Mouse (Mus musculus) hindbrain, embryonic 13.5 days (tissue): ENCODE results near the gene Npas2. TPM values are rescaled to one million over a fixed set of nuclear protein-coding genes. Genes with fewer than 3 reads are reported as not detected.

Source experiments
- ATAC-seq: fragments of 200-750 bp; cut with Nextera tagmentation; 2 replicates; pipeline ENCODE4 v1.8.0; 2017; ENCODE audit warnings: moderate TSS enrichment; ENCODE audit not compliant: low FRiP score
- H3K27ac ChIP-seq: fragments of 300-500 bp; sonication (generic); 2 replicates; pipeline ENCODE4 v1.5.1; 2015; ENCODE audit warnings: inconsistent platforms, mild to moderate bottlenecking, moderate library complexity
- H3K27me3 ChIP-seq: fragments of 300-500 bp; sonication (generic); 2 replicates; pipeline ENCODE4 v1.6.1; 2015; ENCODE audit warnings: mild to moderate bottlenecking, inconsistent platforms
- H3K36me3 ChIP-seq: fragments of 300-500 bp; sonication (generic); 2 replicates; pipeline ENCODE4 v1.6.1; 2015; ENCODE audit warnings: mild to moderate bottlenecking, inconsistent platforms
- H3K4me1 ChIP-seq: fragments of 300-500 bp; sonication (generic); replicated peaks from 2 replicates; pipeline ENCODE4 v1.6.1; 2015; ENCODE audit warnings: inconsistent platforms
- H3K4me2 ChIP-seq: fragments of 300-500 bp; sonication (generic); 2 replicates; pipeline ENCODE4 v1.6.1; 2015; ENCODE audit warnings: inconsistent platforms, mild to moderate bottlenecking, moderate library complexity
- H3K4me3 ChIP-seq: fragments of 300-500 bp; sonication (generic); 2 replicates; pipeline ENCODE4 v1.5.1; 2015; ENCODE audit warnings: mild to moderate bottlenecking, inconsistent platforms
- H3K9ac ChIP-seq: fragments of 300-500 bp; sonication (generic); 2 replicates; pipeline ENCODE4 v1.6.1; 2015; ENCODE audit warnings: mild to moderate bottlenecking, inconsistent platforms
- H3K9me3 ChIP-seq: fragments of 300-500 bp; sonication (generic); 2 replicates; pipeline ENCODE4 v1.6.1; 2016; ENCODE audit warnings: inconsistent platforms
- WGBS: fragments of 180-500 bp; shearing (Covaris S2); methylation state at CpG from one replicate; pipeline ENCODE4 v1.1.7; 2015; 5-methylcytosine and 5-hydroxymethylcytosine counted together
- polyA plus RNA-seq: library from polyadenylated mRNA; unstranded; fragments of >200 nt; fragmentation: Nextera tagmentation; extraction: Ambion mirVana; gene quantifications from 2 replicates; pipeline ENCODE4 v1.2.1, GENCODE M21; 2015

Npas2 gene
- polyA plus RNA-seq, 1 experiment from 2014 or later = 0.40 TPM

DNA sequence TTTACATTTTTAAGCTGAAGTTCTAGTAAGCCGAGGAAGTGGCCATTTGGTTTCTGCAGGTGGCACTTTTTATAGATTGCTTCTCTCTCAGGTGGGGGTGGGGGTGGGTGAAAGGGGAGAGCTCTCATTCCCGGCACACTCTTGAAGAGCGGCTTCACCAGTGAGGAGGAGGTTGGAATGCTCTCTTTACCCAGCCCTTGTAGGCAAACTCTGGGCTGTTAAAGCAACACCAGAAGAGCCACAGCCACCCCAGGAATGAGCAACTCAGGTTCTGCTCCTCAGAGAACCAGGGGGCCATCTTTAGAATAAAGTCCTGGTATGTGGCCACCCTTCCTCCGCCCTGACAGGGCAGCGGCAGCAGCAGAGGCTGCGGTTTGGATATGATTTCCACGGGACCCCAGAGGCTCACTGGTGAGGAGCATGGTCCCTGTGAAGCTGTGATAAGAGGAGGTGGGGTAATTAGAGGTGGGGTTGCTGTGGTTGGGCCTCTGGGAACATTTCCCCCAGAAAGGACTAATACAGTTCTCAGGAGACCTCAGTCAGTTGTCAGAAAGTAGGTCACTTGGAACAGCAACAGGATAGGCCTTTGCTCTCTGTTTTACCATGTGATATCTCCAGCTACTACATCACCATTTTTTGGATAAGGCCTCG lies 199.8 kb downstream of the Npas2 start:
- WGBS = 87% methylated on average over 8 of the region's 8 CpGs

DNA sequence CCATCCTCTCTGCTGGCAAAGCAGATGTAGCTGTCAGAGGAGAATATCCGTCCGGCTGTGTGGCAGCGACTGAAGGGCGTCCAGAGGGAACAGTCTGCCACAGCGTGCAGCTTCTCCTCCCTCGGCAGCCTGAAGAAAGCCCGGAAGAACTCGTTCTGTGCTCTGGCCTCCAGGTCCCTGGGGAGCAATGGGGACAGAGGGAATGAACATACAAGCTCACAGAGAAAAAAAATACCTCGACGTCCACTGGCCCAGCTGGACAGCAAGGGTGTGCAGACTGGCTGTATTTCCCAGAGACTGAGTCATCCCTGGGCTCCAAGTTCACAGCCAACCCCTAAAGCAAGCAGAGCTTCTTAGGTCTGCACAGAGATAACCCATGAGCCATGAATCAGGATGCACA lies 200.6 kb downstream of the Npas2 start:
- Histone ChIP-seq H3K4me3 (no peak overlapping the region), H3K27ac (no peak overlapping the region), H3K36me3 (peaks cover 9% of the 10 kb centered on the region), H3K4me2 (no peak overlapping the region), H3K4me1 (peaks cover 8% of the 10 kb centered on the region; the same call in 1 of the 2 replicates), H3K9me3 (no peaks in the 10 kb centered on the region), H3K27me3 (no peaks in the 10 kb centered on the region), H3K9ac (no peak overlapping the region)
- 55% methylated on average over 10 of the region's 10 CpGs for WGBS
- no peak for ATAC-seq

More for the DNA sequence above, 199.8 kb downstream of the Npas2 start:
- Histone ChIP-seq H3K27ac (no peak overlapping the region), H3K4me1 (peaks cover 8% of the 10 kb centered on the region; the same call in 1 of the 2 replicates), H3K27me3 (no peaks in the 10 kb centered on the region), H3K9me3 (no peaks in the 10 kb centered on the region), H3K4me2 (no peak overlapping the region), H3K4me3 (no peak overlapping the region), H3K9ac (no peak overlapping the region), H3K36me3 (peaks cover 9% of the 10 kb centered on the region)
- ATAC-seq = no peak

DNA sequence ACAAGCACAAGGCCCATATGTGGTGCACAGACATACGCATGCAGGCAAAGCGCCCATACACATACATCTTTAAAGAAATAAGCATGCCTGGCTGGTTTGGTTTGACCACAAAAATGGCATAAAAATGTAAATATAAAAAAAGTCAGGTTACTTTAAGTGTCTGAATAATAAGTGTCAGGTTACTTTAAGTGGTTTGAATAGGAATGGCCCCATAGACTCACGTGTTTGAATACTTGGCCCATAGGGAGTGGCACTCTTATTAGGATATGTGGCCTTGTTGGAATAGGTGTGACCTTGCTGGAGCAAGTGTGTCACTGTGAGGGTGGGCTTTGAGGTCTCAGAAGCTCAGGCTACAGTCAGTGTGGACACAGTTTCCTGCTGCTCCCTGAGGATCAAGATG lies 201.1 kb downstream of the Npas2 start:
- no peak overlapping the region for H3K9ac ChIP-seq
- WGBS = 89% methylated on average over 3 of the region's 3 CpGs
- H3K27me3 ChIP-seq = no peaks in the 10 kb centered on the region
- H3K36me3 ChIP-seq = peaks cover 9% of the 10 kb centered on the region
- peaks cover 8% of the 10 kb centered on the region; the same call in 1 of the 2 replicates for H3K4me1 ChIP-seq
- no peak overlapping the region for H3K4me3 ChIP-seq
- no peak for ATAC-seq
- no peak overlapping the region for H3K4me2 ChIP-seq
- no peak overlapping the region for H3K27ac ChIP-seq
- H3K9me3 ChIP-seq = no peaks in the 10 kb centered on the region

DNA sequence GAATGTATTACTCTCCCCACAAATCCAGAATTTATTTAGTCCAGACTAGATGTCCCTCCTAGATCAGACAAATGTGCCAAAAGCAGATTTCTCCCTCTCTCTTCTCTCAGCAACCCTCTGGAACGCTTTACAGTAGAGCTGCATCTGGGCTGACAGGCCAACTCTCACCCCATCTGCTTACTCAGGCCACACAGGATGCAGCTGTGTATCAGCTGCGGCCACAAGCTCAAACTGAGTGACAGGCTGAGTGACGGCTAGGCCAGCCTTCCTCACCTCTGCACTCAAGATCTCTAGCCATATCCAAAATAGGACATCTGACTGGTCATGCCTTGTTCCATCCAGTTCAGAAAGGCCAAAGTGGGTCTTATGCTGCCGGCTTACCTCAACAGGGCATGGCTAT lies 202.8 kb downstream of the Npas2 start:
- Histone ChIP-seq H3K4me3 (no peak overlapping the region), H3K9ac (no peak overlapping the region), H3K27ac (no peak overlapping the region), H3K36me3 (peaks cover 9% of the 10 kb centered on the region), H3K27me3 (no peaks in the 10 kb centered on the region), H3K4me2 (no peak overlapping the region), H3K4me1 (peaks cover 5% of the 10 kb centered on the region; the same call in 1 of the 2 replicates), H3K9me3 (no peaks in the 10 kb centered on the region)
- ATAC-seq = no peak
- 78% methylated on average over 4 of the region's 4 CpGs for WGBS

DNA sequence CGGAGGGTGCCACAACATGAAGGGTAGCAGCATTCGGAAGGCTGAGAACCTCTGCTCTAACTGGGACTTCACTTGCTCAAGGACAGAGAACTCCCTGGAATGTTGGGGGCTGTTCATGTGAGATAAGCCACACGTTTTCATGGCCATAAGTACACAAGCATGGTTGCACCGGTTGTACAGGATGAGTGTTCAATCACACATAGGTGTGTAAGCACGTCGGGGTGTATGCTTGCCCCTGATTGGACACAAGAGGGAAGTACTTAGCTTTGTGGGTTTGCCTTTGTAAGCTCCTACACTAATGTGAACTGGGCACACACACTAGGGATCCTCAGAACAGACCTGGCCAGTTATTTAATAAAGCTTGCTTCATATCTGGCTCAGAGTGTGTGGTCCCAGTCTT lies 204.8 kb downstream of the Npas2 start:
- H3K4me1 ChIP-seq = peaks cover 5% of the 10 kb centered on the region; the same call in 1 of the 2 replicates
- 89% methylated on average over 6 of the region's 6 CpGs for WGBS
- H3K36me3 ChIP-seq = peaks cover 14% of the 10 kb centered on the region
- H3K27me3 ChIP-seq = no peaks in the 10 kb centered on the region
- no peak for ATAC-seq
- no peaks in the 10 kb centered on the region for H3K9me3 ChIP-seq
- no peak overlapping the region for H3K4me2 ChIP-seq
- H3K9ac ChIP-seq = no peak overlapping the region
- no peak overlapping the region for H3K4me3 ChIP-seq
- no peak overlapping the region for H3K27ac ChIP-seq

DNA sequence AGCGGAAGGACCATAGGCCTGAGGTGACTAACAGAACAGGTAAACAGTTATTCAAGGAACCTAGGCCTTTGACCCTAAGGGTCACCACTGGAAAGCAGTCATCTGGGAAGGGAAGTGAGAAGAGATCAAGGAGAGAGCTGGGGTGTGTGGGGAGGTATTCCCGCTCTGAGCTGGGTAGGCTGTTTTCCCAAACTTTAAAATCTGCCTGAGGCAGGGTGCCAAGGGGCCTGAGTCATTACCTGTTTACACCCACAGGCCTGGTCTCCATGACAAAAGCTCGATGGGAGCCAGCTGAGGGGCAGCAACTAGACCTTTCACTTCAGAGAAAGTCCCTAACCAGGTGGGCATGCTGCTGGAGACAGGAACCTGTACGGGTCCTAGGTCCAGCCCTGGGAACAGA lies 205.7 kb downstream of the Npas2 start:
- H3K36me3 ChIP-seq = peaks cover 14% of the 10 kb centered on the region
- H3K9me3 ChIP-seq = no peaks in the 10 kb centered on the region
- no peak overlapping the region for H3K4me2 ChIP-seq
- no peak overlapping the region for H3K9ac ChIP-seq
- H3K4me3 ChIP-seq = no peak overlapping the region
- WGBS = 83% methylated on average over 4 of the region's 4 CpGs
- no peak for ATAC-seq
- peaks cover 1% of the 10 kb centered on the region; the same call in 1 of the 2 replicates for H3K4me1 ChIP-seq
- H3K27ac ChIP-seq = no peak overlapping the region
- no peaks in the 10 kb centered on the region for H3K27me3 ChIP-seq

DNA sequence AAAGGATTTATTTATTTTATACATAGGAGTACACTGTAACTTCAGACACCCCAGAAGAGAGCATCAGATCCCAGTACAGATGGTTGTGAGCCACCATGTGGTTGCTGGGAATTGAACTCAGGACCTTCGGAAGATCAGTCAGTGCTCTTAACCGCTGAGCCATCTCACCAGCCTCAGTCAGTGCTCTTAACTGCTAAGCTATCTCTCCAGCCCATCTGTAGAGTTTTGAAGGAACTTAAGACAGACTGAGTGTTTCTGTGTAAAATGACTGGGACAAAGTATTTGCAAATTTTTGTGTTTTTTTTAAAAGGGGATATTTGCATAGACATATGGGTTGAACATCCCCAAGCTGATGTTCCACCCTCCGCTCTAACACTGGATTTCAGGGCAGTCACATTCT lies 206.6 kb downstream of the Npas2 start:
- H3K9me3 ChIP-seq = no peaks in the 10 kb centered on the region
- no peak for ATAC-seq
- H3K27ac ChIP-seq = no peak overlapping the region
- peaks cover 14% of the 10 kb centered on the region for H3K36me3 ChIP-seq
- no peak overlapping the region for H3K4me2 ChIP-seq
- no peak overlapping the region for H3K4me3 ChIP-seq
- no peak overlapping the region for H3K9ac ChIP-seq
- H3K4me1 ChIP-seq = no peaks in the 10 kb centered on the region
- 92% methylated on average over 3 of the region's 3 CpGs for WGBS
- H3K27me3 ChIP-seq = no peaks in the 10 kb centered on the region

DNA sequence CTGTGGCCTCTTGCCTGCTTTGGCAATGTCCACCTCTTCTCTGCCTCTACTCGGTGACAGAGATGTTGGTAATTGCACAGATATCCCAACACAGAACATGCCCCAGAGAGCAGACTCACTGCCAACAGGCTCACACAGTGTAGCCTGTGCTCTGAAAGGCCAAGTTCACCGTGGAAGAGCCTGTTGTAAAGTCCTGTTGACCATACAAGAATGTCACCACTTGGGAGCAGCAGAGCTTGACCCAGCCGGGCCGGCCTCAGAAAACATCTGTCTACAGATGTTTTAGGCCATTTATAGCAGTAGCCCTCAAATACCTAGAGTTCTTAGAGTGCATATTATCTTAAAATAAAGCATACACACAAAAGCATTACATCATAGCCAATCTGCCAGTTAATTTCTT lies 213.6 kb downstream of the Npas2 start:
- ATAC-seq = no peak
- H3K4me2 ChIP-seq = no peak overlapping the region
- 0 out of 2 replicates have a peak, but pooled peaks cover 2% of the 10 kb centered on the region for H3K4me1 ChIP-seq
- no peaks in the 10 kb centered on the region for H3K9me3 ChIP-seq
- H3K27me3 ChIP-seq = no peaks in the 10 kb centered on the region
- H3K27ac ChIP-seq = no peak overlapping the region
- WGBS = 87% methylated on average over 4 of the region's 4 CpGs
- no peak overlapping the region for H3K9ac ChIP-seq
- H3K36me3 ChIP-seq = 0 out of 2 replicates have a peak, but pooled peaks cover 3% of the 10 kb centered on the region
- H3K4me3 ChIP-seq = no peak overlapping the region

DNA sequence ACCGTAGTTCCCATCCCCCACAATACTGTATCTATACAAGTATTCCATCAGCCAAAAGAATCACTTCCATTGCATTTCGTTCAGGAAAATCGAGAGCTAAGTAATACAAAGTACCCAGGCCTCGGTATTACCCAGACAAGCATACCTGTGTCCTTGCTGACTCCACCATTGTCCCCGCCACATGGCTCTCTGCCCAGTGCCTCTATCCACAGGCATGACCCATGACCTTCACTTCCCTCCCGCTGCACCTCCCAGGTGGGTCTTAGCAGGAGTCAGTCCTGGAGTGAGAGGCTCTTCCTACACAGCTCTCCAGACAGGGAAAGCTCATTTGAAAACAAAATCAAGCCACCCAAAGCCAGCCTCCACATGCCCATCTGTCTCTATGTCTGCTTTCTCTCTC lies 214.6 kb downstream of the Npas2 start:
- Histone ChIP-seq H3K4me1 (0 out of 2 replicates have a peak, but pooled peaks cover 2% of the 10 kb centered on the region), H3K9ac (no peak overlapping the region), H3K4me3 (no peak overlapping the region), H3K27me3 (no peaks in the 10 kb centered on the region), H3K27ac (no peak overlapping the region), H3K9me3 (no peaks in the 10 kb centered on the region), H3K36me3 (no peaks in the 10 kb centered on the region), H3K4me2 (no peak overlapping the region)
- 93% methylated on average over 6 of the region's 6 CpGs for WGBS
- no peak for ATAC-seq

DNA sequence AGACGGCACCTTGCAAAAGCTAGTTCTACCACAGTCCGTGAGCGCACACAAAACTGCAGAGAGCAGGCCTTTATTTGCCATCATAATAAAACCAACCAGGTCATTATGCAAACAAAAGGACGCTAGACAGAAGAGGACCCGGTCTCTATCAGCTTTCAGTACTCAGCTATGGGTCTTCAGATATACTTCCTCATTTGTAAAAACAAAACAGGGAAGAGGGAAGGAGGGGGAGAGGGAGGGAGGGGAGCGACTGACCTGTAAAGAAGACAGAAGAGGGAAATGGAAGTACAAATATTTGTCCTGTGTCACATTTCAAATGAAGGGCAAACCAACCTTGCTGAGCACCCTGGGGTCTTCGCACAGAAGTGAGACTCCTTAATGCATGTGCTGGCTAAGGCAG lies 215.1 kb downstream of the Npas2 start:
- H3K4me2 ChIP-seq = no peak overlapping the region
- no peaks in the 10 kb centered on the region for H3K36me3 ChIP-seq
- H3K27ac ChIP-seq = no peak overlapping the region
- no peaks in the 10 kb centered on the region for H3K9me3 ChIP-seq
- no peak overlapping the region for H3K9ac ChIP-seq
- WGBS = 66% methylated on average over 7 of the region's 7 CpGs
- H3K27me3 ChIP-seq = no peaks in the 10 kb centered on the region
- 0 out of 2 replicates have a peak, but pooled peaks cover 2% of the 10 kb centered on the region for H3K4me1 ChIP-seq
- no peak for ATAC-seq
- no peak overlapping the region for H3K4me3 ChIP-seq

DNA sequence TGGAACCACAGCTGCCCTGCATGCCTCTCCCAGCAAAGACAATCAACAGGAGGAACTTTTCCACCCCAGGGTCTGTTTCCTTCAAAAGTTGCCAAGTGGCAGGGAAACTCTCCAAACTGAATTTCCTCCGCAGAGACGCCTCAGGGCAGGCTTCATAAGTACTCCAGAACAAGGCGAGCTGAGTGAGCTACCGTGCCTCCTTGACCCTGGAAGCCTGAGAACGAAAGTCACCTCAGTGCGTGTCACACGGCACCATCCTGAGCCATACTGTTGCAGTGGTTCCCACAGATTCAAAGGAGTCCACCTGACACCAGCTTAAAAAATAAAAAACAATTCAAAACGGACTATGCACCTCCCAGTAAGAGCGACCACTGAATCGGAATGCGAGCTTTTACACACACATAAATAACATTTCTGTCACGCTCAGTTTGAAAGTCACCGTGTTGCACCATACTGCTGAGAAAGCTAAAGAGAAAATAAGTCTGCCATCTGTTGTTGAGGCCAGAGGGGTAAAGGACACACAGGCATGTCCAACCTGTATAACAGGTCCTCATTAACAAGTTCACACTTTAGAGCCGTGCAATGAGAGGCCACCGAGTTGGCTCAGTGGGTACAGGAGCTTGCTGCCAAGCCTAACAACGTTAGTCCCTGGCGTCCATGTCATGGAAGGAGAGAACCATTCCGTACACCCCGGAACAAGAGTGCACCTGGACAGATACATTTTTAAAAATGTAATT lies 216.7 kb downstream of the Npas2 start:
- no peaks in the 10 kb centered on the region for H3K36me3 ChIP-seq
- H3K4me1 ChIP-seq = 0 out of 2 replicates have a peak, but pooled peaks cover 2% of the 10 kb centered on the region
- 79% methylated on average over 19 of the region's 19 CpGs for WGBS
- no peaks in the 10 kb centered on the region for H3K27me3 ChIP-seq
- H3K4me3 ChIP-seq = no peak overlapping the region
- no peak for ATAC-seq
- no peaks in the 10 kb centered on the region for H3K9me3 ChIP-seq
- H3K4me2 ChIP-seq = no peak overlapping the region
- no peak overlapping the region for H3K9ac ChIP-seq
- no peak overlapping the region for H3K27ac ChIP-seq
